Mouse (Mus musculus): Measurements from ENCODE around the gene Scd4.

Scd4 gene

GRCm38 (mm10) chr19:44376511-44376951 is 43.6 kb downstream of the Scd4 start:
- in situ Hi-C loops (cut with MboI, MseI) = no loop called here

GRCm38 (mm10) chr19:44377629-44378375 is 44.9 kb downstream of the Scd4 start:
- in situ Hi-C loops (cut with MboI, MseI) = no loop called here

- in situ Hi-C loops (cut with MboI, MseI) = no loop called here
These were observed 46.2 kb downstream of the Scd4 start for GRCm38 (mm10) chr19:44379090-44379489.

GRCm38 (mm10) chr19:44380065-44380464 is 47.2 kb downstream of the Scd4 start:
- in situ Hi-C loops (cut with MboI, MseI) = no loop called here

- in situ Hi-C loops (cut with MboI, MseI) = no loop called here
These were observed 49.9 kb downstream of the Scd4 start for GRCm38 (mm10) chr19:44382682-44383321.

GRCm38 (mm10) chr19:44385887-44386498 is 53.1 kb downstream of the Scd4 start:
- in situ Hi-C loops (cut with MboI, MseI) = no loop called here

- in situ Hi-C loops (cut with MboI, MseI) = no loop called here
These were observed 54.3 kb downstream of the Scd4 start for GRCm38 (mm10) chr19:44387089-44387671.

- in situ Hi-C loops (cut with MboI, MseI) = no loop called here
These were observed 55.0 kb downstream of the Scd4 start for GRCm38 (mm10) chr19:44387746-44388474.

- in situ Hi-C loops (cut with MboI, MseI) = no loop called here
These were observed 55.9 kb downstream of the Scd4 start for GRCm38 (mm10) chr19:44388475-44389428.

- in situ Hi-C loops (cut with MboI, MseI) = no loop called here
These were observed 56.6 kb downstream of the Scd4 start for GRCm38 (mm10) chr19:44389507-44389906.

- in situ Hi-C loops (cut with MboI, MseI) = no loop called here
These were observed 59.0 kb downstream of the Scd4 start for GRCm38 (mm10) chr19:44391856-44392255.

GRCm38 (mm10) chr19:44392339-44393009 is 59.6 kb downstream of the Scd4 start:
- in situ Hi-C loops (cut with MboI, MseI) = no loop called here

- in situ Hi-C loops (cut with MboI, MseI) = no loop called here
These were observed 61.1 kb downstream of the Scd4 start for GRCm38 (mm10) chr19:44393962-44394422.

- in situ Hi-C loops (cut with MboI, MseI) = no loop called here
These were observed 62.1 kb downstream of the Scd4 start for GRCm38 (mm10) chr19:44394972-44395371.
